Mouse (Mus musculus): ENCODE measurements around the gene Vwa3b.

The Vwa3b gene

DNA sequence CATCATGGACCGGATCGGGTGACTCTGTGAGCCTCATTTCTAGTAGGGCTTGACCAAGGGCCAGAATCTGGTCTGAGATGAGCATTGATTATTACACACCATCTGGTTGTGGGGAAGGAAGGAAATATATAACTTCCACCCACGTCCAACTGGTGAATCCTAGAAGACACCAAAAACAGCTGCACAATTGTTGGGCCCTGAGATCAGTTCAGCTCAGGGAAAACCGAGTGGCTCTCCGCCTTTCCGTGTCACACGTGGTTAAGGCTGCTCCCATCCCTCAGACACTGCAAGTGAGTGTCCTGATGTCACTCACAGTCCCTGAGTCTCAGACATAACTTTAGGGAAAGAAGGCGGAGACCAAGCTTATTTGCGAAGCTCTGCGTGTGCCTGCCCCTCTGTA, 16.5 kb upstream of the Vwa3b start:
- intact Hi-C loops (cut with DNase I), result no loop called here

DNA sequence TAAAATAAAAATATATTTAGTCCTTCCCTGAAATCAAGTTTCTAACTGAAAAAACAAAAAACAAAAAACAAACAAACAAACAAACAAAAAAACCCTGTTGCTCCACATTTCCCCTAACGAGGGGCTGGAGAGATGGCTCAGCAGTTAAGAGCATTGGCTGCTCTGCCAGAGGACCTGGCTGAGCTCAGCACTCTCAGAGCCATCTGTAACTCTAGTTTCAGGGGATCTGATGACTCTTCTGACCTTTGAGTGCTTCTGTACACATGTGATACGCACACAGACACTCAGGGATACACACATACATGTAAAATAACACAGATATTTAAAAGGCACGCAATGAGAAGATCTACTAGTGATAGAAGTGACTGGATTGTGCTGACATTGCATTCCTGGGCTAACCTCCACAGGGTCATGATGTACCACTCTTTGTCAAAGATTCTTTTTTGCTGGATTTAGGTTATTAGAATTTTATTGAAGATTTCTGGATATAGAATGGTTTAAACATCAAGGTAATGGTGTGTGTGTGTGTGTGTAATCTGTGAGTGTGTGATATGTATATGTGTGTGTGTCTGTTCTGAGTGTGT, 14.7 kb upstream of the Vwa3b start:
- intact Hi-C loops (cut with DNase I), result no loop called here

DNA sequence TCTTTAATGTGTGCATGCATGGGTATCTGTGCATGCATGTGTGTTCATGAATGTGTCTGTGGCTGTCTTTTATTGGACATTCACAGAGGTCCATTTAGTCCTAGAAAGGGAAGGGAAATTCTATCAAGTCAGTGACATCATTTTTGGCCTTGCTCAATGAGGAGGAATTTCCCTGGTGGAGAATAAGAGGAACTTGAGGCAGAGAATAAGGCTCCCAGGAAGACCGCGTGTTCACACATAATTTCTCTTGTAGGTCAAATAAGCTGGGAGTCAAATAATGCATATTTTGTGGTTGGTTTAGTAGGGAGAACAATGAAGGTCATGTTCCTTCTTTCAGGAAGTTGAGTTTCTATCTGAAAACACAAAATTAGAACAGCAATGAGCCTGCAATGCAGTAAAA, 13.4 kb upstream of the Vwa3b start:
- intact Hi-C loops (cut with DNase I), result no loop called here

DNA sequence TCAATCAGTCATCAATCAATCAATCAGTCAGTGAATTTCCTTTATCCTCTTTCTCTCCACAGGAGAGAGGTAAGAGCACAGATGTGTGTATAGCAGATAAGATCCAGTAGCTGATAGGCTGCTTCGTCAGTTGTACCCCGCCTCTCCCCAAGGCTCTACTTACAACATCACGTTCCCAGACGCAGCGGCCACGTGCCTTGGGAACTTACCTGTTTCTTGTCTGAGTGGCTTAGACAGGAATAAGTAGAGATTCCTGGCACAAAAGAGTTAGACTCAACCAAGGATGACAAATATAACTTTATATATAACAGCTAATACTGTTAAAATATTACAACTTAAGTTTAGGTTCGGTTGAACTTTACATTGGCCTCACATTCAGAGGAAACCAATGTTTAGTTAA, 12.7 kb upstream of the Vwa3b start:
- intact Hi-C loops (cut with DNase I), result no loop called here

DNA sequence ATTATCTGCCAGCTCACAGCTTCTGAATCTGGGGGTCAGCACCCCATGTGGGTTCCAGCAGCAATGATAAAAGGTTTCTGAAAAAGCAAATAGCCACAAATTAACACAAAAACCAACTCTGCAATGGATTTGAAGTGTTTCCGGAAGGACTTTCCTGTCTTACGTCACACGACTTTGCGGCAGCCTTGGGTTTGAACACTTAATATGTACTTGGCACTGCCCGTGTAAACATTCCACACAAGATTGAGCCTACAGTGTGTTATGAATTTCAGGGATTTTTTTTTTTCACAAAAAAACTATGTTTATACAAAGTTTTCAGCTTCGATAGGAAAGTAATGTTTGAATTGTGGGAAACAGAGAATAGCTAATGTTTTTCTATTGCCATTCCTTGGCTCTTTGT, 7.4 kb upstream of the Vwa3b start:
- intact Hi-C loops (cut with DNase I), result no loop called here

DNA sequence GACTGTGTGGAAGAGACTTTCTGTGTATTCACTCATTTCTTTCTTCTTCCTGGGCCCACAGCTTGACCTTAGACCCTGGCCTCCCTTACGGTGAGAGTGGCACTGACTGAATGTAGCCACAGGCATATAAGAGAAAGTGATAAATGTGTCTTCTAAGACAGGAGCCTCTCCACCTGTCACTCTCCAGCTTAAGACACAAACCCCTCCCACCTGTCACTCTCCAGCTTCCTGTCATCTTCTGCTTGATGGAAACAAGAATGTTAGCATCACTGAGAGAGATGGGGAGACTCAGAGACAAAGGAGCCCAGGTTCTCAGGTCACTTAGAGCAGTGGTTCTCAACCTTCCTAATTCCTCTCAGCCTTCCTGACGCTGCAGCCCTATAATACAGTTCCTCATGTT, 3.7 kb upstream of the Vwa3b start:
- intact Hi-C loops (cut with DNase I), result no loop called here

DNA sequence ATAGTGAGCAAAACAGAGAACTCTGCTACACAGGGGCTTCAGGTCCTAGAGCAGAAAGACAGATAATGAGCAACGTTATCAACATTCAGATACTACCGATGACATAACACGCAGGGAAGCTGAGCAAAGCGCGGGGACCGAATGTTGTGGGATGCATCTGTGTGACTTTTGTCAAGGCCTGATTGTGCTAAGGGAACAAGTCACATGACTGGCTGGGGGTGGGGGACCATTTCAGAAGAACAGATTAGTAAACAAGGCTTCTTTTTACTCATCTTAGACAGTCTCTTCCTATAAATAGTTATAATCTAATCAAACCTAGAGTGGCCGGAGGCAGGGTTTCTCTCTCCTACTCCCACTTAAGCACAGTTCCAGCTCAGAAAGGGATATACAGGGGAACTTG, 1.7 kb upstream of the Vwa3b start:
- intact Hi-C loops (cut with DNase I), result no loop called here

DNA sequence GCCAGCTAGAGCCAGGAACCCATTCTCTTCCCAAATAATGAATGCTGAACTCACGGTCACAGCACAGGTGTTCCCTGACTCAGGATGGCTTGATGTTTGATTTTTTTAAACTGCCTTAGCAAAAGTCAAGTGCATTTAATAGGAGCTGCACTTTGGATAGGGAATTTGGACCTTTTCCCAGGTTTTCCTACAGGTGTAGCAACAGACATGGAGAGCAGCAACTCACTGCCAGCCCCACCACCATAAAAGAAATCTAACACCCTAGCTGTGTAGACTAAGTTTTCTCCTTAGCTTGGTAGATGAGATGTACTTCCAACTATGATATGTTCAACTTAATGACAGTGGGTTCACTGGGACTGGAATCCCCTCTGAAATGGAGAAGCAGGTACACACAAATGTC, 1.0 kb upstream of the Vwa3b start:
- intact Hi-C loops (cut with DNase I), result no loop called here

DNA sequence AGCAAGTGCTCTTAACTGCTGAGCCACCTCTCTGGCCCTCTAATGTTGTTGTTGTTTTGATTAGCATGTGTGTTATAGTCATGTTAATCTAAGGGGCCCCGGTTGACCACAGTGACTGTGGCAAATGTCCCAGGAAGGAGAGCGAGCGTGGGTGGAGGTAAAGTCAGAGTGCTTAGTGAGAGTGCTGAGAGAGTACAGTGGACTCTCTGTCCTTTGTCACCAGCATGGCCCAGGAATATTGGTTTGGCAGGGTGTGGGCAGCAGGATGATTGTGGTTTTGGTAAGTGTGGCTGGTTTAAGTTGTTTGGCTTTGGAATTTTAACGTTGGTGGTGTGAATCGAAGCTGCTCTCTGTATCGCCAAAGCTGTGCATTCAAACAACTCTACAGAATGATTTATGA, 470 bp downstream of the Vwa3b start:
- intact Hi-C loops (cut with DNase I), result no loop called here

DNA sequence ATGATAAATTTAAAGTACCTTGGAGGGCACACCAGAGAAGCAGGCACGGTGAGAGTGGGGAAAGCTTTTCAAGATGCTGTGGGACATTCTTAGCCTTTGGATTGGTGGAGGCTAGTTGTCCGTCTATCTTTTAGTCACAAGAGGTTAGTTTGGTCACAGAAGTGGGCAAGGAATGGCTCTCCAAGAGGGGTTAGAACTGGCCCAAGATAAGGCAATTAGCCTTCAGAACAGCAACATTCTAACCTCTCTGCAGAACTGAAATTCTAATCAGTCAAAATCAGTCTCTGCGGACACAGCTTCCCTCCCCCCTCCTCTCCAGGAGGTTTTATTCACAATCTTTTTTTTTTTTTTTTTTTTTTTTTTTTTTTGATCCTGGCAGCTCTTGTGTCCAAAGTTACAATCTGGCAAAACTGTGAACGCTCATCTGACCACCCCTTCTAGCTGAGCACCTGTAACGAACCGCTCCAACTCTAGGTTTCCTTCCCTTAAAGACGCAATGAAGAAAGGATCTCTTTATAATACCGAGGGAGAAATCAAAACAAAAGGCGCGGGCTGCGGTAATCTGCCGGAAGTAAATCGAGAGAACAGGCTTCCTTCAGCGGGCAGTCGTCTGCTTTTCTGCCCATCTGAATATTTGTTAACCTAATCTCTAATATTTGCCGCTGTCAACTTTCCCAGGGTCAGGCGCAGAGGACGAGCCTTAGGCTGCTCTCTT, 2.2 kb downstream of the Vwa3b start:
- intact Hi-C loops (cut with DNase I), result no loop called here

DNA sequence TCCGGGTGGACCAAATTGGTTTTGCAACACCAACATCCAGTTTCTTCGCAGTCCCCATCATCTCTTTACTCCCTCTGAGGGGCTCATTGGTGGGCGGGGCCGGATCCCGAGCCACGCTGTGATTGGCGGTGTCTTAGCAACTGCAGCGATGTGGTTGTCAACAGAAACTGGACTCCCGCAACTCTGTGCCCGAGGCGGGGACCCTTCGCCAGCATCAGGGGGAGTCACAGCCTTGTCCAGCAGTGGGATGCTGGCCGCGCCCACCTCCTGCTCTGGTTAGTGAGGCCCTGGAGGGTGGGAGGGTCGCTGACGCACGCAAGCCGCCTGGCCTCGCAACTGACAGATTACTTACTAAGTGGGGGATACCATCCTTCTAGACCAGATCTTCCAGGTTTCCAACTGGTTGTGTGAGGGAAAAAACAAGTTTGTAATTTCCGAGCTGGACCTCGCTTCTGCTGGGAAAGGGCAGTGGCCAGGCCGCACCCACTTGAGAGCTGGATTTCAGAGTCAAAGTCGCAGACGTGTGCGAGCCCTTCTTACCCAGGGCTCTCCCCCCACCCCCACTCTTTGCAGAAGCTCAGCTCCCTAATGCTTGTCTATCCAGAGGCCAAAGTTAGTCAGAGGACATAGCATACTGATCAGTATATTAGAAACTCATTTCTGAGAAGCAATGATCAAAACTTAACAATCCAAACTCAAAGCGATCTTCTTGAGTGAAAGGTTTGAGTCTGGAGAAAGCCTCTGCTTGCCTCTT, 2.9 kb downstream of the Vwa3b start:
- intact Hi-C loops (cut with DNase I), result no loop called here

DNA sequence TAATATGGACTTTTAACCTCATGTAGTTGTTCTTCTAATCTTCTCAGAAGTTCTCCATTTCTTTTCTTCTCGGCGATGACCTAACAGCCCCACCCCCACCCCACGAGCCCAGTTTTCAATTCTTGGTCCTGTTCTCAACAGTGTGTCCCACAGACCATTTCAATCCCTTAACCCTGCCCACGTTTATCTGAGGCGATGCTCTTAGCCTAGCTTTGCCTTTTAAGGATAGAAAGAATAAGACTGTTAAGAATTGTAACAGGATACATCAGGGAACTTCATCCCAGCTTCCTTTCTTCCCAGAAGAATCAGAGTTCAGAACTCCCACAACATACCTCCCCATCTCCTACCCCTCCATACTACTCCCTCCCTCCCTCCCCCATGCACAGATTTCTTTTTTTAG, 3.5 kb downstream of the Vwa3b start:
- intact Hi-C loops (cut with DNase I), result no loop called here

DNA sequence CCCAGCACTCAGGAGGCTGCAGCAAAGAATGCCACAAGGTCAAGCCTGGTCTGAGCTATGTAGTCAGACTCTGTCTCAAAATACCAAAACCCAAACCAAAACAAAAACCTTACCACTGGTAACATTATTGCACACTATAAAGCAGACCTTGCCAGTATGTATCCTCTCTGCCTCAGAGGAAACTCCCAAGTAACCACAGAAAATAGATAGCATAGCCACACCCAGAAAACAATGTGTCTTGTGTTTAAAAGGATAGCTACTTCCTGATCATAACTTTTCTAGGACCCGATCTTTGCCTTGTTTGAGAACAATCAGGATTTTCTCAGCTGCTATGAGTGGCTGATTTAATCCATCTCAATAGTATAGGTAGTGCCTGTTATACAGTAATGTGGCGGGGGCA, 4.3 kb downstream of the Vwa3b start:
- intact Hi-C loops (cut with DNase I), result no loop called here

DNA sequence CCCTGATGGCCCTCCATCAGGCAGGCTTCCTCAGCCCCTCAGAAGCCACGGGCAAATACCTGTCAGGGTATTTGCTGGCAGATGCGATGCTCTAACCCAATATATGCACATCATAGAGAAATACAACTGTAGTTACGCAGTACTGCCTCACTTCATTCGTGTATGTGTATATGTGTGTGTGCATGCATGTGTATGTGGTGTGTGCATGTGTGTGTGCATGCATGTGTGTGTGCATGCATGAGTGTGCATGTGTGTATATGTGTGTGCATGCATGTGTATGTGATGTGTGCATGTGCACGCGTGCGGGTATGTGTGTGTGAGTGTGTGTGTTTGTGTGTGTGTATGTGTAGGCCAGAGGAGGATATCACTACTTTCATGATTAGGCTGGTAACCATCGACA, 9.5 kb downstream of the Vwa3b start:
- intact Hi-C loops (cut with DNase I), result no loop called here

DNA sequence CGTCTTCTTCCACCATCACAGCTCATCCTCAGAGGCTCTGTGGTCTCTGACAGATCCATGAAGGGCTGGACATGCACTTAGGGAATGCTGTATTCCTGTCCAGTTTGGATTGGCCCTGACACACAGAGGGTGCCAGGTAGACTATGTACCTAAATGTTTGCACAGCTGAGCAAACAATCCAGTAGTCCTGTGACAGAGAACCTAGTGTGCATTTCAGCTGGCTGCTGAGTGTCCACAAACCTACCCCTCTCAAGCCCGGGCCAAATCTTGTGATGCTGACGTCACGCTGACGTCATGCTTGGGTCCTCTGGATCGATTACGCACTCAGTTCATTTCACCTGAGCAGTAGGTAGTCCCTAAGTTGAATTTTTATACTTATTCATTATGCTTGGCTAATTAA, 14.7 kb downstream of the Vwa3b start:
- intact Hi-C loops (cut with DNase I), result no loop called here

DNA sequence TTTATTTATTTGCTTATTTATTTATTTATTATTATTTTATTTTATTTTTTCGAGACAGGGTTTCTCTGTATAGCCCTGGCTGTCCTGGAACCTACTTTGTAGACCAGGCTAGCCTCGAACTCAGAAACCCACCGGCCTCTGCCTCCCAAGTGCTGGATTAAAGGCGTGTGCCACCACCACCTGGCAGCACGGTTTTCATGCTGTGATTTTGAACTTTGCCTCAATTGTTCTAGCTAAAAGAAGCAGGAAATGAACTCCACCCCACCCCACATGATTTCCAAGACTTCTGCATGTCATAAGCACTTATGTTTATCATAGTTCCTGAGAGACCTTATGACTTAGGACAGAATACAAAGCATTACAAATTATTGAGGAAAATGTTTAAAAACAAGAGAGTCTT, 15.5 kb downstream of the Vwa3b start:
- intact Hi-C loops (cut with DNase I), result no loop called here

DNA sequence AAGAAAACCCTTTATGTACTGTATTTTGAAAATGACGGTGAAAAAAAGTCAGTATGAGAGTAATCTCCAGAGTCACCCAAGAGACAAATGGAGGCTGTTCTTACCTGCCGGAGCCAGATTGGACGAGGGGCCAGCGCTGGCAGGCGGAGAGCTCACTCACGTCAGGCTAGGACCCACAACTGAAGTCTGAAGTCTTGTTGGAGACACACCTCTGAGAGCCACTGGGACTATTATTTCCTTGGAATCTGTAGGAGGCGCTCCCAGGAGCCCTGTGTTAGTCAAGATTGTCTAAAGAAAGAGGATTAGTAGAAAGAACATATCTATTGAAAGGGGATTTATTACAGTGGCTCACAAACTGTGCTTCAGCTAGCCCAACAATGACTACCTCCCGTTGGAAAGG, 16.4 kb downstream of the Vwa3b start:
- intact Hi-C loops (cut with DNase I), result no loop called here

DNA sequence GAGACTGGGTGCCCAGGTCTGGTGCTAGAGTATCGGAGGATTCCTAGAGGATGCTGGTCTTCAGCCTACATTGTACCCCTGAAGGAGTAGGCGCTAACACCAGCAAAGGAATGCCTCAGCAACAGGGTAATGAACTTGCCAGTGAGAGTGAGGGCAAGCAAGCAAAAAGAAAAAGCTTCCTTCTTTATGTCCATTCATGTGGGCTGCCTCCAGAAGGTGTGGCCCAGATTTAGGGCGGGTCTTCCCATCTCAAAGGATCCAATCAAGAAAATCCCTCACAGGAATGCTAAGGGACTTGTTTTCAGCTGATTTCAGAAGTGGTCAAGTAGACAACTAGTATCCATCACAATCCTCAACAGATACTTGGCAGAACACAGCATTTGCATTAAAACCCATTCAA, 16.8 kb downstream of the Vwa3b start:
- intact Hi-C loops (cut with DNase I), result no loop called here

DNA sequence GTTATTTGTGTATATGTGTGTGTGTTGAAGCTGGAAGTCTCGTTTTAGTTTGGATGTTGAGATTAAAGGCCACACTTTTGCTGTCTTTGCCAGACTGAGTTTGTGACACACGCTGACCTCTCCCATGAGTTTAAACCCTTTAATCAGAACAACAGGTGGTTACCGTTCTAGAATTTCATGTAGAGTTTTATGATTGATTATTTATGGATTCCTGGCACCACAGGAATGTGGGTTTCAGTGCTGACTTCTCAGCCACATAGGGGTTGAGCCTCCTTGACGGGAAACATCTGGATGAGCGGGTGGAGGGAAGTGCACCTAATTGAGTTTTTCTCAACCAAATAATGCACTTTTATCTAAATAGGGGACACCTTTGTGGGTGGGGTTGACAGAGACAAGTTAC, 19.1 kb downstream of the Vwa3b start:
- intact Hi-C loops (cut with DNase I), result no loop called here

DNA sequence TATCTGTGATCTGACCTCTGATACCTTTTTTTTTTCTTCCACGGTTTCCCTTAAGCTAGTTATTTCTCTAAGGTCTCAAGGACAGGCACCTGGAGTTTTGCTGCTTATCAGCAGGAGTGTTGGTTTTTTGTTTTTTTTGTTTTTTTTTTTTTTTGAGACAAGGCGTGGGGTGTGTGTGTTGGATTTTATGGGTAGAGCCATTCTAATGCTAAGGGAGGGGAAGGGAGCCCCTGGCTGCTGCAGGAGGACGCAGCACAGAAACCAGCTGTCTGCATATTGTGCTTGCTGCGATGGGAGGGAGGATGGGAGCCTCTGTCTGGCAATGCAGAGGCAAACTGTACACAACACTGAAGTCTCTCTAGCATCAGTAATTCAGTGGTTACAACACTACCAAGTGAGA, 22.8 kb downstream of the Vwa3b start:
- intact Hi-C loops (cut with DNase I), result no loop called here

DNA sequence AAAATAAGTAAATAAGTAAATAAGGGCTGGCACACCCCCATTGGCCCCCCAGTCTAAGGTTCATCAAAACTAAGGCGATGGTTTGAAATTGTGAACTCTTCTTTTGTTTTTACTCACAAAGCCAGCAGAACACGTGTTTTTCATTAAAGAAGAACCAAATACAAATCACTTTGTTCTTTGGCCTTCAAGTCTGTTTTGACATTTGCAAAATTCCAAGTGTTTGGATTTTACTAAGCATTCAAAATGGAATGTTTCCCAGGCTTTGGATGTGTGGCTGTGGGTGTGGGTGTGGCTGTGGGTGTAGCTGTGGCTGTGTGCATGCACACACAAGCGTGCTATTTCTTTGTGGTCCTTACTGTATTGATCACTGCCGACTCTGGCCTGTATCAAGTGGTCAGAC, 27.3 kb downstream of the Vwa3b start:
- intact Hi-C loops (cut with DNase I), result no loop called here

DNA sequence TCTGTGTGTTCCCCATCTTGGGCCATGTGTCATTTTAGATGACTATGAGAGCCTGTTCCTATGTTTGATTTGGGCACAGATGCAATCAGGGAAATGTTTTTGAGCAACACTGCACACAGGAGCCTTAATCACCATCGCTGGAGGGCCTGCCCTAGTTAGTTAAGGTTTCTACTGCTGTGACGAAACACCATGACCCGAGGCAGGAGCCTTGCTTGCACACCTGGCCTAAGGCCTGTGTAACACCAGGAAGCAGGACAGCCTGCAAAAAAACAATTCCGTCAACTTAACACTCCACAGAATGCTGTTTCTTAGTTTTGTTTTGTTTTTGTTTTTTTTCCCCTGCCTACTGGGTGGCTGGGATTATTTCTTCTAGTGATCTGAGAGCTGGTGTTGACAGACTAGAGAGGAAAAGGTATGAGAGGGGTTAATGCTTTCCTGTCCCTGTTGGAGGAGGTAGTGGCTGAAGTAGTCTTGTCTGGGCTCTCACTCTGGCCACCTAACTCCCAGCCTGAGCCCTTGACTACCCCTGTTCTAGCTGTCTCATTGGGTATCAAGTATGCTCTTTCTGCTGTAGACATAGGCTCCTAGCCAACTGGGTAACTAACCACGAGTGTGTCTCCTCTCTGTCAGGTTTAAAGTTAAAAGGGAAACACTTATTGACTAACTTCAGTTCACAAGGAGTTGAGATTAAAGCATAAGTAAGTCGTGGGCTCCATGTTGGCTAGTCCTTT, 30.6 kb downstream of the Vwa3b start:
- intact Hi-C loops (cut with DNase I), result no loop called here

All from adrenal gland (tissue).